Mouse (Mus musculus): ENCODE results near the gene Cxcl5.

DNA sequence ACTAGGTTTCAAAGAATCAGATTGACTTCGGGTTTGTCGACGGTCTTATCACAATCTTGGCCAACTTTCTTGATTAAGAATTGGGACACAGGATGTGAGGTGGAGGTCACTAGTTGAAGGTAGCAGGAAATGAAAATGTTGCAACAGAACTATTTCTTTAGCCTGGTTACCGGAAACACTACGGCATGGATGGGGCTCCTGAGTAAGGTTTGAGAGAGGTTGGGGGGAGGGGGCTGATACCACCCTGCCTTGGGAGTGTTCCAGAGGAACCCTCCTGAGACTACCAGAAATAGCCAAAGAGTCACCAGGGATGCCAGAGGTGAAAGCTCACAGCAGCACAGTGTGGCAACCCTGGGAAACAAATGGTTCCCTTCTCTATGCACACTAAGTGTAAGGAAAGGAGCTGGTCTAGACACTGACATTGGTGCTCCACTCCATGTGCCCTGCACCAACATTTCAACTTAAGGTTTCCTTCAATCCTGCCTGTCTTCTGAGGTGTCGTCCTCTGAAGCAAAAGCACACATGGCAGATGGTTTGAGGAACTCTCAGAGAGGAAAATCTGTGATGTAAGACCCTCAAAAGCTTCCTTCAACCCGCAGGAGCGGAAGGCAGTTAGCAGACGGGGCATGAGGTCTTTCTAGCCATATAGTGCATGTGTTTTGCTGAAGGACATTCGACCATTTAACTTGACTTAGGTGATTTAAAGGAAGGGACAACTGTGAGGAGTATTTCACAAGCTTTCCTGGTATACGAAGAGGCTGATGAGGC is 30.3 kb downstream of the Cxcl5 start:
- TF ChIP-seq TAL1 (IDR thresholded peaks at IDR 0.05; ENCODE audit: low read length) (no peak), GATA1 (IDR thresholded peaks at IDR 0.05; ENCODE audit: low read length) (no peak)
